Mouse (Mus musculus): ENCODE data around the gene Gm10100.

DNA sequence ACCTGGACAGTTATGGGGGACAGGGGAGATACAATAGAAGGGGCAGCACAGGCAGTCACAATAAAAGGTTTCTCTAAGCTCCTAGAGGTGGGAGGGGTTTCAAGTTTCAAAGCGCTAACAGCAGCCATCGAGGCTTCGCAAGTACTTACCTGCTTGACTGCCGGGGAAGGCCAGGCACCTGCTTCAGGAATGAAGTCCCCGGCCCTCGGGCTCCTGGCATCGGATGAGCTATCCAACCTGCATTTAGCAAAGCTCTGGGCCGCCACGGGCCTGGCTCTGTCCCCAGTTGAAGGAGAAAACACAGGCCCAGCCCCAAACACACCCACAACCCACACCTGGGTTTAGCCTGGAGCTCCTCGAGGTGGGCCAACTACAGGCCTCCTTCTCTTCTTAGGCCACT lies 39.3 kb upstream of the Gm10100 start:
- TF ChIP-seq KAT2A (conservative IDR thresholded peaks at IDR 0.05; ENCODE audit: low read depth, low read length) (no peak), CTCF (IDR thresholded peaks at IDR 0.05 in 2 of 3, conservative IDR thresholded peaks at IDR 0.05 in 1 of 3; ENCODE audit: control insufficient read depth in 1 of 3, insufficient read depth in 1 of 3, low read depth in 2 of 3, low read length in 3 of 3, poor library complexity in 1 of 3, severe bottlenecking in 1 of 3) (no peak), RAD21 (IDR thresholded peaks at IDR 0.05; ENCODE audit: low read depth, low read length) (no peak), TBP (IDR thresholded peaks at IDR 0.05; ENCODE audit: low read depth, low read length) (no peak), NRF1 (IDR thresholded peaks at IDR 0.05; ENCODE audit: insufficient read depth, low read depth, low read length, poor library complexity, severe bottlenecking) (no peak), TCF12 (IDR thresholded peaks at IDR 0.05; ENCODE audit: low read depth, low read length) (no peak), EP300 (IDR thresholded peaks at IDR 0.05; ENCODE audit: low read depth in 1 of 2, low read length in 2 of 2) (no peak), HCFC1 (IDR thresholded peaks at IDR 0.05; ENCODE audit: low read depth, low read length) (no peak), SMC3 (IDR thresholded peaks at IDR 0.05; ENCODE audit: low read depth, low read length) (no peak), POLR2A (IDR thresholded peaks at IDR 0.05; ENCODE audit: control insufficient read depth in 1 of 2, insufficient read depth in 1 of 2, low read depth in 1 of 2, low read length in 2 of 2, poor library complexity in 1 of 2) (no peak)

Data from MEL (cell line).